Mouse (Mus musculus) hindbrain, postnatal 0 days (tissue): ENCODE data around the gene Cntd1. TPM values are rescaled to one million over a fixed set of nuclear protein-coding genes. Genes with fewer than 3 reads are reported as not detected.
A peak's percentile ranks its signal among the peaks of the same experiment; 100 is the strongest.

Experiments
- ATAC-seq: fragments of 200-750 bp; cut with Nextera tagmentation; 2 replicates; pipeline ENCODE4 v1.8.0; 2017; ENCODE audit warnings: mild to moderate bottlenecking, moderate TSS enrichment, moderate library complexity
- DNase-seq: peaks from one replicate; pipeline ENCODE4 v3.0.0-alpha.2; 2015; ENCODE audit warnings: low spot score
- H3K27ac ChIP-seq: fragments of 300-500 bp; sonication (generic); 2 replicates; pipeline ENCODE4 v1.5.1; 2014; ENCODE audit warnings: mild to moderate bottlenecking
- H3K27me3 ChIP-seq: fragments of 300-500 bp; sonication (generic); 2 replicates; pipeline ENCODE4 v1.6.1; 2014; ENCODE audit warnings: low read length, mixed read lengths; ENCODE audit not compliant: insufficient read depth
- H3K36me3 ChIP-seq: fragments of 300-500 bp; sonication (generic); 2 replicates; pipeline ENCODE4 v1.6.1; 2014; ENCODE audit warnings: low read length, mixed read lengths; ENCODE audit not compliant: insufficient read depth
- H3K4me1 ChIP-seq: fragments of 300-500 bp; sonication (generic); 2 replicates; pipeline ENCODE4 v1.6.1; 2014; ENCODE audit warnings: antibody characterized with exemption, low read length, mixed read lengths; ENCODE audit not compliant: insufficient read depth
- H3K4me2 ChIP-seq: fragments of 300-500 bp; sonication (generic); 2 replicates; pipeline ENCODE4 v1.6.1; 2014; ENCODE audit warnings: low read depth, mild to moderate bottlenecking, low read length, moderate library complexity, mixed read lengths
- H3K4me3 ChIP-seq: fragments of 300-500 bp; sonication (generic); 2 replicates; pipeline ENCODE4 v1.5.1; 2014; ENCODE audit warnings: low read length
- H3K9ac ChIP-seq: fragments of 300-500 bp; sonication (generic); replicated peaks from 2 replicates; pipeline ENCODE4 v1.6.1; 2014; ENCODE audit warnings: mild to moderate bottlenecking, low read length, moderate library complexity, mixed read lengths
- H3K9me3 ChIP-seq: fragments of 300-500 bp; sonication (generic); 2 replicates; pipeline ENCODE4 v1.6.1; 2016; ENCODE audit warnings: low read length, mixed read lengths
- CTCF ChIP-seq: IDR thresholded peaks from 2 replicates; pipeline ENCODE4 v1.5.1; 2016; ENCODE audit warnings: antibody characterized with exemption, control low read depth, low read depth
- WGBS: fragments of 180-500 bp; shearing (Covaris S2); extraction: QIAGEN DNeasy Blood & Tissue Kit; methylation state at CpG from one replicate; pipeline ENCODE4 v1.1.7; 2014; 5-methylcytosine and 5-hydroxymethylcytosine counted together
- polyA plus RNA-seq: library from polyadenylated mRNA; unstranded; fragments of >200 nt; fragmentation: Nextera tagmentation; extraction: Ambion mirVana; gene quantifications from 2 replicates; pipeline ENCODE4 v1.2.1, GENCODE M21; 2015
- total RNA-seq: library from RNA; depleted of rRNA; stranded (reverse); fragments of >200 nt; gene quantifications from 2 replicates; pipeline ENCODE4 v1.2.3, GENCODE M21; 2014

Gene Cntd1
- total and polyA plus RNA-seq, 2 experiments from 2014 or later: 0.10 to 0.66 TPM

GRCm38 (mm10) chr11:101262272-101262967 lies 16.4 kb upstream of the Cntd1 start:
- 0 out of 2 replicates have a peak overlapping the region, but pooled peaks have one; percentile 27 for H3K4me2 ChIP-seq
- H3K9ac ChIP-seq: no peak overlapping the region; the same call in 1 of the 2 replicates
- peaks cover 15% of the 10 kb centered on the region for H3K27me3 ChIP-seq
- WGBS: 2% methylated on average over 24 of the region's 24 CpGs
- no peak overlapping the region for H3K4me3 ChIP-seq
- H3K36me3 ChIP-seq: peaks cover 9% of the 10 kb centered on the region; the same call in 1 of the 2 replicates
- TF ChIP-seq CTCF: no peak
- DNase-seq (no peak), ATAC-seq (no peak)
- H3K27ac ChIP-seq: no peak overlapping the region
- no peaks in the 10 kb centered on the region for H3K9me3 ChIP-seq
- H3K4me1 ChIP-seq: peaks cover 20% of the 10 kb centered on the region

GRCm38 (mm10) chr11:101263138-101263988 lies 15.4 kb upstream of the Cntd1 start:
- DNase-seq (no peak), ATAC-seq (no peak)
- Histone ChIP-seq H3K4me1 (peaks cover 20% of the 10 kb centered on the region), H3K36me3 (0 out of 2 replicates have a peak, but pooled peaks cover 5% of the 10 kb centered on the region), H3K9me3 (no peaks in the 10 kb centered on the region), H3K9ac (no peak overlapping the region), H3K4me3 (no peak overlapping the region), H3K27ac (no peak overlapping the region), H3K27me3 (peaks cover 15% of the 10 kb centered on the region), H3K4me2 (no peak overlapping the region)
- 6% methylated on average over 32 of the region's 32 CpGs for WGBS
- TF ChIP-seq CTCF: no peak

- 0 out of 2 replicates have a peak, but pooled peaks cover 1% of the 10 kb centered on the region for H3K36me3 ChIP-seq
- no peak overlapping the region for H3K27ac ChIP-seq
- no peak overlapping the region for H3K4me2 ChIP-seq
- TF ChIP-seq CTCF: no peak
- DNase-seq: no peak
- no peak for ATAC-seq
- peaks cover 20% of the 10 kb centered on the region for H3K4me1 ChIP-seq
- 11% methylated on average over 3 of the region's 3 CpGs for WGBS
- H3K27me3 ChIP-seq: peaks cover 15% of the 10 kb centered on the region
- no peak overlapping the region for H3K4me3 ChIP-seq
- no peak overlapping the region for H3K9ac ChIP-seq
- H3K9me3 ChIP-seq: no peaks in the 10 kb centered on the region
These were observed 14.9 kb upstream of the Cntd1 start for GRCm38 (mm10) chr11:101263989-101264280.

- Histone ChIP-seq H3K4me2 (peak overlapping the region; percentile 53), H3K9ac (peak overlapping the region; percentile 25; the same call in 1 of the 2 replicates), H3K27ac (no peak overlapping the region), H3K36me3 (no peaks in the 10 kb centered on the region), H3K9me3 (no peaks in the 10 kb centered on the region), H3K4me3 (peak overlapping the region; percentile 29), H3K4me1 (peaks cover 18% of the 10 kb centered on the region), H3K27me3 (peaks cover 15% of the 10 kb centered on the region)
- 3% methylated on average over 31 of the region's 31 CpGs for WGBS
- no peak for TF ChIP-seq CTCF
- ATAC-seq (no peak), DNase-seq (peak; percentile 11)
These were observed 13.8 kb upstream of the Cntd1 start for GRCm38 (mm10) chr11:101264954-101265471.

GRCm38 (mm10) chr11:101265906-101266305 lies 12.9 kb upstream of the Cntd1 start:
- WGBS: 23% methylated on average over 6 of the region's 6 CpGs
- H3K4me3 ChIP-seq: no peak overlapping the region
- H3K4me1 ChIP-seq: peaks cover 9% of the 10 kb centered on the region
- peaks cover 15% of the 10 kb centered on the region for H3K27me3 ChIP-seq
- no peak for ATAC-seq
- H3K4me2 ChIP-seq: peak overlapping the region; percentile 53
- no peak for TF ChIP-seq CTCF
- H3K9ac ChIP-seq: no peak overlapping the region
- H3K9me3 ChIP-seq: no peaks in the 10 kb centered on the region
- DNase-seq: no peak
- no peaks in the 10 kb centered on the region for H3K36me3 ChIP-seq
- H3K27ac ChIP-seq: no peak overlapping the region

- peaks cover 8% of the 10 kb centered on the region for H3K4me1 ChIP-seq
- H3K27ac ChIP-seq: peak overlapping the region; percentile 67; the same call in 1 of the 2 replicates
- ATAC-seq (0 out of 2 replicates have a peak, but pooled peaks have one; percentile 66), DNase-seq (peak; percentile 64)
- H3K4me2 ChIP-seq: 0 out of 2 replicates have a peak overlapping the region, but pooled peaks have one; percentile 5
- H3K4me3 ChIP-seq: no peak overlapping the region
- H3K9me3 ChIP-seq: no peaks in the 10 kb centered on the region
- 40% methylated on average over 10 of the region's 10 CpGs for WGBS
- H3K9ac ChIP-seq: no peak overlapping the region
- TF ChIP-seq CTCF: no peak
- H3K36me3 ChIP-seq: no peaks in the 10 kb centered on the region
- H3K27me3 ChIP-seq: peaks cover 4% of the 10 kb centered on the region; the same call in 1 of the 2 replicates
These were observed 9.2 kb upstream of the Cntd1 start for GRCm38 (mm10) chr11:101269577-101270116.
